Mouse (Mus musculus): ENCODE measurements around the gene Zmynd8. TPM values are rescaled to one million over a fixed set of nuclear protein-coding genes. Genes with fewer than 3 reads are reported as not detected.

Zmynd8 gene
- 35.3 and 46.7 TPM in 2 replicates for polyA plus RNA-seq (2012; rRNA removed)

- no peak for DNase-seq (ENCODE audit: low spot score)
These were observed at the start of gene Zmynd8 for GRCm38 (mm10) chr2:165898202-165899194. TSS of gene Zmynd8 (minus strand) at chr2:165899016.

DNA sequence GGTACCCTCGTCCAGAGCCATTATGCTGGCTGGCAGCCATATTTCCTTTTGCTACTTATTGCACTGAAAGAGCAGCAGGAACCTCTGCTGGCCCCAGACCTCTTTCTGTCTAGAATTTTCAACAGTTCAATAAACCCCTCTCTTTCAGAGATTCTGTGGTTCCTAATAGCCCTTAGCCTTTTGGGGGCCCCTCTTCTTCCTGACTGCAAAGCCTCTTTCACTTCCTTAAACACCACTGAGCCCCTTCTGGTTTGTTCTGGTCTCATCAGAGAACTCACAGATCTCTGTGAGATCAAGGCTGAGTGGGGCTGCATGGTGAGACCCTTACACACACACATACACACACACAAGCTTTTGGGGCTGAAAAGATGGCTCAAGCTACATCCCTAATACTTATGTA is 49.2 kb upstream of the Zmynd8 start:
- no peak for DNase-seq (ENCODE audit: low spot score)

GRCm38 (mm10) chr2:165946046-165946564 is 47.3 kb upstream of the Zmynd8 start:
- no peak for DNase-seq (ENCODE audit: low spot score)

GRCm38 (mm10) chr2:165944576-165945351 is 45.9 kb upstream of the Zmynd8 start:
- DNase-seq (ENCODE audit: low spot score), result no peak

GRCm38 (mm10) chr2:165943113-165943512 is 44.3 kb upstream of the Zmynd8 start:
- DNase-seq (ENCODE audit: low spot score), result no peak

GRCm38 (mm10) chr2:165936106-165936505 is 37.3 kb upstream of the Zmynd8 start:
- no peak for DNase-seq (ENCODE audit: low spot score)

DNA sequence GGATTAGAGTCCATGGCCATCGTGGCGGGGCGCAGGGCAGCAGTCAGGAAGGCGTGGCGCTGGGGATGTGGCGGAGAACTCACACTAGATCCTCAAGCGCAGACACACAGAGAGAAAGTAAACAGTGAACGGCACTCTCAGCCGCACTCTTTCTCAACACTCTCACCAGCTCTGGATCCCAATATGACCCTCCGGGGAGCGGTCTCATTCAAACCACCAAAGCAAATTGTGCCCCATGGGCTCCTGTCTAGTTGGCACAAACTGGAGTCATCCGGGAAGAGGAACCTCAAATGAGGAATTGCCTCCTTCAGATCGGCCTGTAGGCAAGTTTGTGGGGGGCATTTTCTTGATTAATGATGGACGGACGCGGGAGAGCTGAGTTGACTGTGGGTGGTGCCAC is 28.9 kb upstream of the Zmynd8 start:
- DNase-seq (ENCODE audit: low spot score), result no peak

DNA sequence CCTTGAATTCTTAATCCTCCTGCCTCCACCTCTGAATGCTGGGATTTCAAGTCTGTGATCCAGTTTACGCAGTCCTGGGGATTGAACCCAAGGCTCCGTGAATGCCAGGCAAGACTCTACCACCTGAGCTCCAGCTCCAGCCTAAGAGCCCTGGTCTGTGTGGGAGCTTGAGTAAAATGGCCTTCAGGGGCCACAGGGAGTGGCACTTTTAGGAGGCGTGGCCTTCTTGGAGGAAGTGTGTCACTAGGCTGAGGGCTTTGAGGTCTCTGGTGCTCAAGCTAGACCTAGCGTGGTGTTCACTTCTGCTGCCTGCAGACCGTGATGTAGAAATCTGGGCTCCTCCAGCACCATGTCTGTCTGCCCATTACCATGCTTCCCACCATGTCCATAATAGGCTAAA is 27.4 kb upstream of the Zmynd8 start:
- no peak for DNase-seq (ENCODE audit: low spot score)

DNA sequence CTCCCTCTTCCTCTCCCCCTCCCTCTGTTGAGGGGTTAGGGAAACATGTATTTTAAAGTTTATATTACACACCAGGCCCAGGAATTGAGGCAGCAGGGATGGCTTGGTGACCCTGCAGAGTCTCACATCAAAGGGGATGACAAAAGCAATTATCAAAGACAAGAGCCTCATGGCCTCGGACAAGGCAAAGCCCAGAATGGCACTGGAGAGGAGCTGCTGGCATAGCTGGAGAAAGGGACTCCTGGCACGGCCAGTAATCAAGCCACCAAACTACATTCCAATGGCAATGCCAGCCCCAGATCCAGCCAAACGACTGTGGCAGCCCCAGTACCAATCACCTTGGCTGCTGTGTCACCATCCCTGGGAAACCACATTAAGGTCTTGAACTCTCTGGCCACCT is 26.3 kb upstream of the Zmynd8 start:
- no peak for DNase-seq (ENCODE audit: low spot score)

DNA sequence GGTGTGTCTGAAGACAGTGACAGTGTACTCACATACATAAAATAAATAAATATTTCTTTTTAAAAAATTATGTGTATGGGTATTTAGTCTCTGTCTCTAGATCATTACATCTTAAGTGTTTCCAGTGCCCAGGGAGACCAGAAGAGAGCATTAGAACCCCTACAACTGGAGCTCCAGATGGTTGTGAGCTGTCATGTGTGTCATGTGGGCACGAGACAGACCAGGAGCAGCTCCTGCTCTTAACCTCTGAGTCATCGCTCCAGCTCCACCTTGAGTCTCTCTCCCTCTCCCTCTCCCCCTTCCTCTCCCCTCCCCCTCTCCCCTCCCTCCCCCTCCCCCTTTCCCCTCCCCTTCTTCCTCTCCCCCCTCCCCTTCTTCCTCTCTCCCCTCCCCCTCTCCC is 25.9 kb upstream of the Zmynd8 start:
- no peak for DNase-seq (ENCODE audit: low spot score)

GRCm38 (mm10) chr2:165923715-165924114 is 24.9 kb upstream of the Zmynd8 start:
- no peak for DNase-seq (ENCODE audit: low spot score)

DNA sequence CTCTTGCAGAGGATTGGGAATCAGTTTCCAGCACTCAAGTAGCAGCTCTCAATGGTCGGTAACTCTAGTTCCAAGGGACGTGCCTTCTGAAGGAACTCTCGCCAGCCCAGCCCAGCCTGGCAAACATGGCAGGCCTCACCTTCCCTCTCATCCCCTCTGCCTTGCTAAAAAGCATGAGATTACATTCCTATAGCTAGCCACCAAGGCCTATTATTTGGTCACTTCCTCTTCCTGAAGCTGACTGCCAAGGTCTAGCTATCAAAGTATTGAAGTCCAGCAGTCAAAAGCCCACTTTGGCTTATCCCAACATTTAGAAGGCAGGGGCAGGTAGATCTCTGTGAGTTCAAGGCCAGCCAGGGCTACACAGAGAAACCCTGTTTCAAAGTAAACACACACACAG is 24.2 kb upstream of the Zmynd8 start:
- no peak for DNase-seq (ENCODE audit: low spot score)

DNA sequence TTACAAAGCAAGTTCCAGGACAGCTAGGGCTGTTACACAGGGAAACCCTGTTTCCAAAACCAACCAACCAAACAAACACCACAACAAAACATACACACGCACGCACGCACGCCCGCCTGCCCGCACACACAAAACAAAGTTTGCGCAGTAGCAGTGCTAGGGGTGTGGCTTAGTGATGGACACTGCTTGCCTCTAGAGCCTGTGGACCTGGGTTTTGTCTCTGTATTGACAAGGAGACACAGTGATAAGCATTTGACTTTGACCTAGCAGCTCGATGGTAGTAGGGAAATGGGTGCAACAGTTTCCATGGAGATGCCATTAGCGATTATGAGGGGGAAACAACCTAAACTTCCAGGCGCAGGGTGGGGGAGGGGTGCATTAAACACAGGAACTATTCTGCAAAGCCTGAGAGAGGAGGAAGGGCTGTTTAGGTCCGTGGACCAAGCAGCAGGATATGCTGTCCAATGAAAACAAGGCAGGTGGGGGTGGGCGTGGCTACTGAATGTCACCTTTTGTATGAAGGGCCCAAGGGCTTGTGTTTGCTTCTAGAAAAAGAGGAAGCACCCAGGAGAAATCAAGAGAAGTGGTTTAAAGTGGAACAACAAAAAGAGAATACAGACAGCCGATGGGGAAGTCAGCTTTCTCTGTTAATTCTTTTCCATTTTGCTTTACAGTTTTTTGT is 23.4 kb upstream of the Zmynd8 start:
- no peak for DNase-seq (ENCODE audit: low spot score)

- peak; percentile 92 for DNase-seq (ENCODE audit: low spot score)
These were observed 15.5 kb upstream of the Zmynd8 start for GRCm38 (mm10) chr2:165914298-165914697.

DNA sequence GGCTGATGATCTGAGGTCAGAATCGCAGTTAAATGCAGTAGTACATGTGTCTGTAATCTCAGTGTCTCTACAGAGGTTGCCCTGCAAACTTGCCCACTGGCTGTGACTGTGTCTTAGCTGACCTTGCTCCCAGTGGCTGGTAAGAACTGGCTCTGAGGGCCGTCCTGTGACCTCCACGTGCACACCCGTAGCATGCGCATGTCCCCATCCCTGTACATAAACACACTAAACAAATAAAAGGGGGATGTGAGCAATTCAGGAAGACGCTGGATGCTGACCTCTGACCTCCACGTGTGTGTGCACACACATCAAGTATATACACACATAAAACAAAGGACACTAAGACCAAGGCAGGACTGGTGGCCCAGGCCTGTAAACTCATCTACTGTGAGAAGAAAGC is 14.3 kb upstream of the Zmynd8 start:
- no peak for DNase-seq (ENCODE audit: low spot score)

DNA sequence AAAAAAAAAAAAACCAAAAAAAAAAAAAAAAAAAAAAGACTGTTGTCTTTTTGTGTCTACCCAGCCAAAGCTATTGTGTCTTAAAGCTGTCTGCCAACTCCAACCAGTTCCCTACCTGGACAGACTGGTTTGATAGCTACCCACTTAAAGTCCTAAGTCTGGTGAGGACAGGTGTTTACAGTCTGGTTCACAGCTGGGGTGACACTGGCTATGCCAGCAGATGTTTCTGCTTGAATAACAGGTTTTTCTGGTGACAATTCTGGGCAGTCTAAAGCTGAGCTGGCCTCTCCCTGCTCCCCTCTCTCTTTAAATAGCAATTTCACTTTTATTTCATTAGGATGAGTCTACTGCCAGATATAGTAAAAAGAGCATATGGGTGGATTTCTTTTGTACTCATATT is 10.9 kb upstream of the Zmynd8 start:
- no peak for DNase-seq (ENCODE audit: low spot score)

GRCm38 (mm10) chr2:165907199-165907598 is 8.4 kb upstream of the Zmynd8 start:
- no peak for DNase-seq (ENCODE audit: low spot score)

GRCm38 (mm10) chr2:165906332-165906945 is 7.6 kb upstream of the Zmynd8 start:
- DNase-seq (ENCODE audit: low spot score), result no peak

DNA sequence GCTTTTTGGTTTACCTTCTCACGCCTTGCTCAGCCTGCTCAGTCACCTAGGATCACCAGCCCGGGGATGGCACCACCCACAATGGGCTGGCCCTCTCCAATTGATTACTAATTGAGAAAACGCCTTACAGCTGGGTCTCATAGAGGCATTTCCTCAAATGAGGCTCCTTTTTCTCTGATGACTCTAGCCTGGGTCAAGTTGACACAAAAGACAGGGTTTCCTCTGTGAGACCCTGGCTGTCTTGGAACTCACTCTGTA is 2.2 kb upstream of the Zmynd8 start:
- no peak for DNase-seq (ENCODE audit: low spot score)

- DNase-seq (ENCODE audit: low spot score), result no peak
These were observed 1.7 kb upstream of the Zmynd8 start for GRCm38 (mm10) chr2:165900351-165901126.

GRCm38 (mm10) chr2:165899923-165900322 is 1.1 kb upstream of the Zmynd8 start:
- no peak for DNase-seq (ENCODE audit: low spot score)
